Mouse (Mus musculus): Measurements from ENCODE around the gene Rapgef4.

DNA sequence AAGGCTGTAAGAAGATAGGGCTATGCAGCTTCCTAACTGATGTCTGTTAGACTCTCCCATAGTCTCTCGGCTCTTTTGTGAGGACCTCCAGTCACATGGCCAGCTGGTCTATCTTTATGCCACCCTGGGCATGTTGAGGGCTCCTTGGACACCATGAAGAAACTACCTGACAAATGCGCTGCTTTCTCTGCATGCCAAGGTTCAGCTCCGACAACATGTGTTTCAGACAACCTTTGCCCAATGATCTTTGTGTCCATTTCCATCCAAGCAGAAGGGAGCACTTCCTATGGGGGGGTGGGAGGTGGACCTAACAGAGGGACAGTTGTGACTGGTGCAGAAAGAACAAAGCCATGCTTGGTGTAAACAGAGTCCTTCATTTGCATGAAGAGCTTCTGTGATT is 7.4 kb upstream of the Rapgef4 start:
- TF ChIP-seq CTCF (IDR thresholded peaks at IDR 0.05; ENCODE audit: control insufficient read depth, insufficient read depth, insufficient read length), result no peak
- TF ChIP-seq MAX (IDR thresholded peaks at IDR 0.05), result no peak
- TF ChIP-seq MYOD1 (IDR thresholded peaks at IDR 0.05; ENCODE audit: control insufficient read depth, insufficient read length, low read depth), result no peak
- TF ChIP-seq MYOG (IDR thresholded peaks at IDR 0.05; ENCODE audit: control insufficient read depth, extremely low read depth, insufficient read length), result no peak
- no peak for TF ChIP-seq CEBPB (IDR thresholded peaks at IDR 0.05; ENCODE audit: low read depth)
